Mouse (Mus musculus) forebrain, embryonic 16.5 days (tissue): ENCODE measurements around the gene Cct3. TPM values are rescaled to one million over a fixed set of nuclear protein-coding genes. Genes with fewer than 3 reads are reported as not detected.
A peak's percentile ranks its signal among the peaks of the same experiment; 100 is the strongest.
"Not testable (repeated sequence)": the region's sequence is repeated elsewhere in the genome, so short reads cannot be mapped to it uniquely, and the experiment has no call there.

Experiments used
- ATAC-seq: fragments of 200-750 bp; cut with Nextera tagmentation; 2 replicates; pipeline ENCODE4 v1.8.0; 2017; ENCODE audit warnings: mild to moderate bottlenecking, moderate library complexity
- H3K27ac ChIP-seq: fragments of 300-500 bp; sonication (generic); 2 replicates; pipeline ENCODE4 v1.5.1; 2014; ENCODE audit warnings: low read length, control low read depth
- H3K27me3 ChIP-seq: fragments of 300-500 bp; sonication (generic); replicated peaks from 2 replicates; pipeline ENCODE4 v1.6.1; 2014; ENCODE audit warnings: low read length; ENCODE audit not compliant: control insufficient read depth, insufficient read depth
- H3K36me3 ChIP-seq: fragments of 300-500 bp; sonication (generic); 2 replicates; pipeline ENCODE4 v1.6.1; 2014; ENCODE audit not compliant: control insufficient read depth, insufficient read depth
- H3K4me1 ChIP-seq: fragments of 300-500 bp; sonication (generic); replicated peaks from 2 replicates; pipeline ENCODE4 v1.6.1; 2014; ENCODE audit warnings: low read length; ENCODE audit not compliant: control insufficient read depth, insufficient read depth
- H3K4me2 ChIP-seq: fragments of 300-500 bp; sonication (generic); 2 replicates; pipeline ENCODE4 v1.6.1; 2014; ENCODE audit warnings: mild to moderate bottlenecking, low read length, control low read depth
- H3K4me3 ChIP-seq: fragments of 300-500 bp; sonication (generic); replicated peaks from 2 replicates; pipeline ENCODE4 v1.5.1; 2014; ENCODE audit warnings: mild to moderate bottlenecking, low read length, control low read depth
- H3K9ac ChIP-seq: fragments of 300-500 bp; sonication (generic); replicated peaks from 2 replicates; pipeline ENCODE4 v1.6.1; 2014; ENCODE audit warnings: low read depth, low read length, control low read depth
- H3K9me3 ChIP-seq: fragments of 300-500 bp; sonication (generic); 2 replicates; pipeline ENCODE4 v1.6.1; 2016; ENCODE audit warnings: low read length; ENCODE audit not compliant: control insufficient read depth
- WGBS: fragments of 180-500 bp; shearing (Covaris S2); extraction: QIAGEN DNeasy Blood & Tissue Kit; methylation state at CpG from one replicate; pipeline ENCODE4 v1.1.7; 2014; 5-methylcytosine and 5-hydroxymethylcytosine counted together
- polyA plus RNA-seq: library from polyadenylated mRNA; unstranded; fragments of >200 nt; fragmentation: Nextera tagmentation; extraction: Ambion mirVana; gene quantifications from 2 replicates; pipeline ENCODE4 v1.2.1, GENCODE M21; 2015

Gene Cct3
- 517 and 522 TPM in 2 replicates for polyA plus RNA-seq

- Histone ChIP-seq H3K9me3 (no peaks in the 10 kb centered on the region), H3K27ac (peak within 1 kb of the TSS; percentile 89), H3K4me3 (peak within 1 kb of the TSS; percentile 57), H3K36me3 (peaks cover 18% of the 10 kb centered on the region), H3K4me1 (peaks cover 15% of the 10 kb centered on the region), H3K4me2 (peak within 1 kb of the TSS; percentile 72), H3K9ac (peak within 1 kb of the TSS; percentile 66), H3K27me3 (no peaks in the 10 kb centered on the region)
- under 1% methylated on average over 44 of the region's 44 CpGs for WGBS
- peak; percentile 99 for ATAC-seq
Observed at GRCm38 (mm10) chr3:88296561-88297318, at the start of gene Cct3, which contains the start of gene Tsacc. Gene Cct3 (plus strand): TSS chr3:88297116. Gene Tsacc (minus strand): TSS chr3:88296999.

- no peak overlapping the region for H3K4me2 ChIP-seq
- H3K27me3 ChIP-seq: no peaks in the 10 kb centered on the region
- no peak overlapping the region for H3K4me3 ChIP-seq
- ATAC-seq: no peak
- no peak overlapping the region for H3K9ac ChIP-seq
- WGBS: 71% methylated on average over 9 of the region's 9 CpGs
- H3K36me3 ChIP-seq: no peaks in the 10 kb centered on the region
- H3K9me3 ChIP-seq: no peaks in the 10 kb centered on the region
- H3K27ac ChIP-seq: no peak overlapping the region
- peaks cover 12% of the 10 kb centered on the region for H3K4me1 ChIP-seq
Observed at GRCm38 (mm10) chr3:88247666-88248065, 49.2 kb upstream of the Cct3 start.

GRCm38 (mm10) chr3:88248406-88248805 is 48.5 kb upstream of the Cct3 start:
- no peaks in the 10 kb centered on the region for H3K9me3 ChIP-seq
- peaks cover 6% of the 10 kb centered on the region for H3K4me1 ChIP-seq
- no peaks in the 10 kb centered on the region for H3K36me3 ChIP-seq
- H3K4me2 ChIP-seq: no peak overlapping the region
- H3K4me3 ChIP-seq: no peak overlapping the region
- WGBS: 59% methylated on average over 11 of the region's 11 CpGs
- H3K27ac ChIP-seq: no peak overlapping the region
- H3K9ac ChIP-seq: no peak overlapping the region
- no peak for ATAC-seq
- H3K27me3 ChIP-seq: no peaks in the 10 kb centered on the region

- no peak for ATAC-seq
- Histone ChIP-seq H3K27ac (no peak overlapping the region), H3K4me3 (no peak overlapping the region), H3K9ac (no peak overlapping the region), H3K4me2 (no peak overlapping the region), H3K4me1 (peaks cover 7% of the 10 kb centered on the region), H3K27me3 (peaks cover 13% of the 10 kb centered on the region; the same call in 1 of the 2 replicates), H3K9me3 (no peaks in the 10 kb centered on the region), H3K36me3 (no peaks in the 10 kb centered on the region)
- WGBS: 75% methylated on average over 6 of the region's 6 CpGs
Observed at GRCm38 (mm10) chr3:88252739-88253138, 44.2 kb upstream of the Cct3 start.

- H3K9ac ChIP-seq: peak within 1 kb of the TSS; percentile 53
- H3K27me3 ChIP-seq: peaks cover 13% of the 10 kb centered on the region; the same call in 1 of the 2 replicates
- peak within 1 kb of the TSS; percentile 37 for H3K4me3 ChIP-seq
- no peaks in the 10 kb centered on the region for H3K9me3 ChIP-seq
- H3K36me3 ChIP-seq: no peaks in the 10 kb centered on the region
- WGBS: 1% methylated on average over 34 of the region's 34 CpGs
- H3K4me1 ChIP-seq: peaks cover 7% of the 10 kb centered on the region
- no peak within 1 kb of the TSS for H3K27ac ChIP-seq
- no peak for ATAC-seq
- peak within 1 kb of the TSS; percentile 62 for H3K4me2 ChIP-seq
Observed at GRCm38 (mm10) chr3:88254268-88254926, 42.5 kb upstream of the Cct3 start, which contains the start of gene Rhbg. Gene Rhbg (minus strand): TSS chr3:88254709.

GRCm38 (mm10) chr3:88255950-88256349 is 41.0 kb upstream of the Cct3 start:
- H3K9ac ChIP-seq: no peak overlapping the region

GRCm38 (mm10) chr3:88256382-88256781 is 40.5 kb upstream of the Cct3 start:
- Histone ChIP-seq H3K27ac (no peak overlapping the region), H3K4me1 (peaks cover 7% of the 10 kb centered on the region), H3K9me3 (no peaks in the 10 kb centered on the region), H3K9ac (no peak overlapping the region), H3K27me3 (peaks cover 13% of the 10 kb centered on the region; the same call in 1 of the 2 replicates), H3K4me2 (no peak overlapping the region), H3K4me3 (no peak overlapping the region), H3K36me3 (no peaks in the 10 kb centered on the region)
- 83% methylated on average over 7 of the region's 7 CpGs for WGBS
- no peak for ATAC-seq

More at GRCm38 (mm10) chr3:88255950-88256349, 41.0 kb upstream of the Cct3 start:
- no peak for ATAC-seq
- Histone ChIP-seq H3K27ac (no peak overlapping the region), H3K27me3 (peaks cover 13% of the 10 kb centered on the region; the same call in 1 of the 2 replicates), H3K4me2 (no peak overlapping the region), H3K9me3 (no peaks in the 10 kb centered on the region), H3K36me3 (no peaks in the 10 kb centered on the region), H3K4me3 (no peak overlapping the region), H3K4me1 (peaks cover 7% of the 10 kb centered on the region)
- WGBS: 66% methylated on average over 6 of the region's 6 CpGs

- Histone ChIP-seq H3K27ac (no peak overlapping the region), H3K27me3 (no peaks in the 10 kb centered on the region), H3K4me1 (no peaks in the 10 kb centered on the region), H3K4me3 (no peak overlapping the region), H3K9me3 (no peaks in the 10 kb centered on the region), H3K36me3 (no peaks in the 10 kb centered on the region), H3K9ac (no peak overlapping the region), H3K4me2 (no peak overlapping the region)
- no peak for ATAC-seq
- WGBS: 84% methylated on average over 3 of the region's 3 CpGs
Observed at GRCm38 (mm10) chr3:88262346-88262745, 34.6 kb upstream of the Cct3 start.

GRCm38 (mm10) chr3:88268014-88268413 is 28.9 kb upstream of the Cct3 start:
- not testable (repeated sequence) for H3K4me2 ChIP-seq, H3K27ac ChIP-seq, H3K27me3 ChIP-seq, H3K4me3 ChIP-seq, ATAC-seq, H3K36me3 ChIP-seq, H3K4me1 ChIP-seq, H3K9ac ChIP-seq, H3K9me3 ChIP-seq
- 91% methylated on average over 6 of the region's 6 CpGs for WGBS
